Mouse (Mus musculus): Measurements from ENCODE around the gene Prdm11.

DNA sequence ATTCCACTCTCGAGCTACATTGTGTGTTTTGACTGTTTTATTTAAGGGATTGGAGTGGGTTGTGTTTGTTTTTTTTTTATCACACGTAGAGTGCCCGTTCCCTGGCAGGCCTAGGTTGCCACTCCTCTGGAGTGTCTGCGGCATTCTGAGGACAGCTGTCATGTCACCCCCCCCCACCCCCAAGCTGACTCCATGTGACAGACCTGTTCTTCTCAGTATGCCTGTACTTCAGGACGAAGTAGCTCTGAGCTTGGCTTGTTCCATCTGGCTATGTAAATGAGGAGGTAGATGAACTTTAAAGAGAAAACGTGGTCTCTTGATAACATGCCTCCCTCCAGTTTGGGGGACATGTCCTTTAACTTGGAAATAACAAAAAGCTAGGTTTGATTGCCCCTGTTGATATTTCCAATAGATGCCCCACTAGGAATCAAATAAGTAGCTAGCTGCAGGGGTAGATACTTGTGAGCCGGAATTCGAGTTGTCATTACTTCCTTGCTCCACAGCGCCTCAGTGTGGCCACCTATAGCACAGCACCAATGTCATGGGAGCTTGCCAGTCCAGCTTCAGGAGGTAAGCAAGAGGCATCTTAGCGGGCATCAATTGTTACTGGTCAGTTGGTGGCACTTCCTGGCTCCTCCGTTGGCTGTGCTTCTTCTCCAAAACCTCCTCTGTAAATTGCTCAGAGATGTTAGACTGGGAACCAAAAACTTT lies 91.4 kb downstream of the Prdm11 start:
- TF ChIP-seq CTCF (IDR thresholded peaks at IDR 0.05; ENCODE audit: low read depth, low read length) = peak; percentile 90
- no peak for TF ChIP-seq POLR2AphosphoS5 (IDR thresholded peaks at IDR 0.05; ENCODE audit: insufficient replicate concordance, low read depth, low read length)

All from G1E (cell line).